Mouse (Mus musculus) layer of hippocampus, postnatal 25 days (tissue): ENCODE results near the gene Cep85l. TPM values are rescaled to one million over a fixed set of nuclear protein-coding genes. Genes with fewer than 3 reads are reported as not detected.

Source experiments
- DNase-seq, 2 experiments: peaks; one replicate each; pipeline ENCODE4 v3.0.0; 2022; ENCODE audit warnings: mixed read lengths in 2 of 2, low spot score in 1 of 2; ENCODE audit errors: extremely low spot score in 1 of 2
- total RNA-seq, 2 experiments: library from RNA; stranded (reverse); gene quantifications; 2 replicates each; pipeline ENCODE4 v1.2.3; 2021

Cep85l gene
- total RNA-seq, 2 experiments from 2014 or later = 20.6 to 24.8 TPM

DNA sequence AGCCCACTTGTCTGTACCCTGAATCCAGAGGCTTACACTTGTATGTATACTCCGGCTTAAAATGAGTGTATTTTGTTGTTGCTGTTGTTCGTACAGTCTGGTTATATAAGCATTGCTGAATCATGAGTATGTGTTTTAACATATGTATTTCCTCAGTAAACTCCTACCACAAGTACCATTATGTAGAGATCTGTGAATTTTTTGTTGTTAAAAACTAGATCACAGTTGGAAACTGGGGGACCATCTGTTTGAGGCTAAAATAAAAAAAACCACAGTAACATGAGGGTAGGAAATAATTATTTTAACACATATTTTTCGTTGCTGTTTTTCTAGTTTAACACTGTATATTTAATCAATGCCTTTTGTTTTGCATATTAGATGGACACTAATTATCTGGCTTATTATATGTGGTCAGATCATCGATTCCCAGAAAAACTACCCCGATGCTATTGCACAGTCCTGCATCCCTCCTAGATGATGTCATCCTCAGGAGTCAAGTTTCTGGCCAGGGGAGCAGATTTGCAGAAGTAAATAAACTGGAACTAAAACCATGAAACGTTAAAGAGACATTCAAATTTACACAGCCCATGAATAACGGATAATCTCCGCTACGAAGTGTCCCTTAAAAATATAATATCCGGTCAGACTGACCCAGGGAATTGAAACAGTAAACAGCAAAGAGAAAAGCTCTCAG lies 18.2 kb upstream of the Cep85l start:
- DNase-seq = no peak

DNA sequence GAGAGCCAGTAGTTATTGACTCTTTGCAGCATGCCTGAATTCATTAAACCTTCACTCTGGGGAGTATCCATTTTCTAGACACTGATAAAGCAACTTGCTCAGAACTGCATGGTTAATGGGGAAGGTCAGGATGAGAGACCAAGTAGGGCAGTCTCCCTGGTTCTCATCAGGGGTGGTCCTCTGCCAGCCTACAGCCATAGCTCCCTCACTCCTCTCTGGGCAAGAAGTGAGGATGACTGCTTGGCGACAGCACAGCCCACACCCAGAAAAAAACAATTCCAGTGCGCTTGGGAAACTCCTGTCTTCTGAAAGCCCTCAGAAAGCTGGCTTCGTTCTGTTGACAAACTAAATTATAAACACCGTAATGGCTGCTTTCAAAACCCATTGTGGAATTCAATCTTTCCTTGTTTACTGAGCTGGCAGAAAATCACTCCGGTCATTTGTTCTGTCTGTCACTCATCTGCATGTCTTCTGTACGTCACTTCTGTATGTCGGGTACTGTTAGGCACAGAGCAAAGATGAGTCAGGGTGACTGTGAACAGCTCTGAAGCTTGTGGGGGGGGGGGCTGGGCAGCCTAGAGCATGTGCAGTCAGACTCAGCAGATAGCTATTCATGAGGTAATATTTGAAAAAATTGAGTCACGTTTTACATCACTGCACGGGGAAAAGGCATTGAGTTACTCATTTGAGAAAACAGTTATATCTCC lies 15.3 kb upstream of the Cep85l start:
- no peak for DNase-seq

DNA sequence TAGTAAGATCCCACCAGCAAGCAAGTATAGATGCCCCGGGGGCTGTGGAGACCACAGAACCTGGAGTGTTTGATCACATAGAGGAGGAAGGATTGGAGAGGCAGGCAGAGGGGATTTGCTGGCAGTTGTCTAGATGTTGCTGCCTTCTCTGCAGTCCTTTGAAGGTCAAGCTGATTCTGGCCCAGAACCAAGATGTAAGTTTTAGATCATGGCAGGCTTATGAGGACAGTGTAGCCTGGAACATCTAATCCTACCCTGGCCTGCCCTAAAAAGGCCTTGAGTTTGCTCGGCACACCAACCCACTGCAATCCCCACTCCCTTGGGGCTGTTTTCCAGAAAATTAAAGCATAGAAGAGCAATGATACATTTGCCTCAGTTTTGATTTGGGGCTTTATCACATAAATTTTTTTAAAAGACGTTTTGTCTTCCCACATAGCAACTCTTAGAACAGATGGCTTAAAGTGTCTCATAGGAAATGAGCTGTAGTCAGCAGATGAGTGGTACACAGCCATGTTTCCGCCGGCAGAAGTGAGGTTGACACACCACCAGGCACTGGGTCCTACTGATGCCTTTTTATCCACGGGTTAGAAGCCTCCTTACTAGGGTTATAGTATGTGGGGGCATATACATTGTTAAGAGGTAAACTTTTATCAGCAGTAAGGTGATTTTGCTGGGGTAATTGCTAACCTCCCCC lies 8.6 kb upstream of the Cep85l start:
- no peak for DNase-seq

DNA sequence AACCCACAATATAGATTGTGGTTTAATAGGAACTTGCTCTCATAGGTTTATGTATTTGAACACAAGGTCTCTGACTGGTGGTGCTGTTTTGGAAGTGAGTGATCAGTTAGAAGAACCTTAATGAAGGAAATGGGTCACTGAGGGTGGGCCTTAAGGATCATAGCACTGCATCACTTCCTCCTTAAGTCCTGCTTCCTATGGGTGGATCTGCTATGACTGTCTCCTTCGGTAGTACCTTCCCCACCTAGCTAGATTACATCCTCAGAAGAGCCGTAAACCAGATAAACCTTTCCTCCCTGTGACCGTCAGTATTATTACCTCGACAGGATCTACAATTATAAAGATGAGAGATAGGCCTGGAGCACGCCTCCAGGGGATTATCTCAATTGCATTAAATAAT lies 5.7 kb upstream of the Cep85l start:
- no peak for DNase-seq

DNA sequence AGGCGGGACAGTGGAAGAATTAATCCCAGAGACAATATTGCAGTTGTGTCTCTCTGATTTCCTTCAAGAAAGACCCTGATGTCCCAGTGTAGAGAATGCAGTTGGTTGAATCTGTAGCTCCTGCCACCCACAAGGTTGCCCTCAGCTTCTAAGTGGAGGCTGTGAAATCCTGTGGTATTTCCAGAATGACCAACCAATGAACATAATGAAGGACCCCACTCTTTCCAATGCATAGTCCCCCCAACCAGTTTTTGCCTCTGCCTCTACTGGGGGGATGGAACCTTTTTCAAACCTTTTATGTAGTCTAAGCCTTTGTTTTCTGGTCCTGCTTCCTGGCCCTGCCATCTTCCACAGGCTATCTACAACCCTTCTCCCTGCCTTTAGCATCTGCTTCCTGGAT lies 5.1 kb upstream of the Cep85l start:
- no peak for DNase-seq

DNA sequence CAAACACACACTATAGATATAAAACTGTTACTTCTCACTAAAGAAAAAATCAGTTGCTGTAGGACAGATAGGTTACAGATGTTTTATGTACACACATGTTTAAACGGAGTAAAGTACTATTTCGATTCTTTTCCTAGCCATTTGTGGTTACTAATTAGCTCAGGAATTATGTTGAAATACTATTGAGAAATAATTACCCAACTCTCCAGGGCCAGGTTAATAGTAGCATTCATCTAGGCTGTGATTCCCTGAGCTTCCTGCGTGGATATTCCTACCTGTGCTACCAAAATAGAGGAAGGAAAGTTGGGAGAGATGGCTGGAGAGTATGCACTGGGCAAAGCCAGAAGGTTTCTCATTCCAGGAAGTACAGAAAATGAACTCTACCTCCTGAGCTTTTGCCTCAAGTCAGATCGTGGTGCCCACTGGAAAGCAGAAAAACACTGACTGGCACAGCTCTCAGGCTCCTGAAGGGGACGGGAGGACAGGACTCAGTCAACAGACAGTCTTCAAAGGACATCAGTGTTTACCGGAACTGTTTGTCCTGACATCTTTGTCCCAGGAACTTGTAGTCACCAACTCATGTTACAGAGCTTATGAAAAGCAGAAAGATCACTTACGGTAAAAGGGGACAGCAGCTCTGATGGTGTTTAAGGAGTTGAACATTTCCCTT lies 3.1 kb upstream of the Cep85l start:
- no peak for DNase-seq

DNA sequence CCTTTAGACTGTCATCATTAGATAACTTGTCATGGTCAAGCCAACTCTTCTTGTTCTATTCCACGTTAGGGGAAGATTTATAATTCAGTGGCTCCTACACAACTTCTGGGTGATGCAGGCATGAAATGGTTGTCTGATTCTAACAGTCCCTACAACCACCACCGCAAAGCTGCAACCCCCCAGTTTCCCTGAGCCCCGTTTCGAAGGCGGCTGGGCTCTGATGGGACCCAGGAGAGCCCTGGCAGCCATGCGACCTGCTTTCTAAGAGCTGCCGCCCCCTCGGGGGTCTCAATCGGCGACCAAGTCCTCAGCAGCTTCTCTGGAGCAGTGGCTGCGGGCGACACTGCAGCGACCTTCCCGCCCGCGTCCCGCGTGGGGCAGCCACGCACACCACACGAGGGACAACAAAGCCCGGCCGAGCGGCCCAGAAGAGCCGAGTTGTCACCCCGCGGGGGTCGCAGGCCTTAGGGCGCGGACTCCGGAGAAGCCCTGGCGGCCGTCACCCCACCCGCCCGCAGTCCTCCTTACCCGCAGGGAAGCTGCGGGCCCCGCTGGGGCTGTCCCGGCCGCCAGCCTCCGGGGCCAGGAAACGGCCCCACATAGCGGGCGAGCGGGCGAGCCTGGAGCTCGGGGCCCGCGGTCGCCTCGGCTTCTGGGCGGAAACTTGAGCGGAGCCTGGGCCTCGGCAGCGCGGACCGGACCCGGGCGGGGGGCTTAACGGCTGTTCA lies 602 bp downstream of the Cep85l start:
- peak; percentile 29 to 52 for DNase-seq

DNA sequence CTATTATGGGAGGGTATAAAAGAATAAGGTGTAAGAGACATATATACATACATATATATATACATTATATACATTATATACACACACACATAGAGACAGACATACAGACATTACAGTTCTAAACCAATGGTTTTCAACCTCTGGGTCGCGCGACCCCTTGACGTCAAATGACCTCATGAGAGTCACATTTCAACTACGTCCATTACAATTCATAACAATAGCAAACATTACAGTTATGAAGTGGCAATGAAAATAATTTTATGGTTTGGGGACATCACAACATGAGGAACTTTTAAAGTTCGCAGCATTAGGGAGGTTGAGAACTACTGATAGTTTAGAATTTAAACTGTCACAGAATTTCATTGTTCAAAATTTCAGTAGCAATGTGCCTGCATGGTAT lies 1.5 kb downstream of the Cep85l start:
- DNase-seq = no peak

DNA sequence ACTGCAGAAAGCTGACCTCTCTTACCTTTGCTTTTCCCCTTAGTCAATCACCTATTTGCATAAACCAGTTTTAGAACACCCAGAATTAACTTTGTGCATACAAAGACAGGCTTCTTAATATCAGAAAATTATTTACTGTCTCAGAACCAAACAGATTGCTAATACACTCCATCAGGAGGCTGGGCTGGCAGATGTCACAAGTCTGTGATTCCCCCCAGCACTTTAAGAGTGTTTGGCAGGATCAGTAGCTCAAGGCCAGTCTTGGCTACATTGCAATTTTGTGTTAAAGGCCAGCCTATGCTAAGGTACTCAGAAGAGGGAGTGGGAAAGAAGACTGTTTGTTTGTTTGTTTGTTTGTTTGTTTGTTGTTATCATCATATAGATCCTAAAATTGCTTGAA lies 2.7 kb downstream of the Cep85l start:
- no peak for DNase-seq

DNA sequence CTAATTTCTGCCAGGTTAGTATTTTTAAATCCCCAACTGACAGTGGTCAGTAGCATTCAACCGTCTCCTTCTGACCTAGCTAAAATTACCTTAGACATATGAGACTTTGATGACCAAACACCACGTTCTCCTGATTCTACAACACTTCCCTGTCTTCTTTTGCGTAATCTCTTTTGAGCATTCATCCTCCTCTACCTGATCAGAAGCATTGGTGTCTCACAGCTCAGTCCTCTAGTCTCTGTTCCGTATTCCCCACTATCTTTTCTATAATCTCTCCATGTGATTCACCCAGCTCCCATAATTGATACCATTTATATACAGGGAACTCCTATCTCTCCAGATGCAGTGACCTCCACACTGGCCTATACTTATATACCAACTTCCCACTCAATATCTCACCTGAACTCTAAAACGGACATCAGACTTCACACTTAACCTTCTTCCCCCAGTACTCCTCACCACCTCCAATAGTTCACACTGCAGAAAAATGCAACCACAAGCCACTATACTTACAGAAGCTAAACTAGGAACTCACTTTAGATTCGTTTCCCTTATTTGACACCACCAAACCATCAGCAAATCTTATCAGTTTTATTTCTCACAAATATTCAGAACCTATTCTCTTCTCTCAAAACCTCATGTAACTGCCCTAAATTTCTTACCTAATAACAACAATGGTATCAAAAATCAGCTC lies 5.7 kb downstream of the Cep85l start:
- DNase-seq = no peak

DNA sequence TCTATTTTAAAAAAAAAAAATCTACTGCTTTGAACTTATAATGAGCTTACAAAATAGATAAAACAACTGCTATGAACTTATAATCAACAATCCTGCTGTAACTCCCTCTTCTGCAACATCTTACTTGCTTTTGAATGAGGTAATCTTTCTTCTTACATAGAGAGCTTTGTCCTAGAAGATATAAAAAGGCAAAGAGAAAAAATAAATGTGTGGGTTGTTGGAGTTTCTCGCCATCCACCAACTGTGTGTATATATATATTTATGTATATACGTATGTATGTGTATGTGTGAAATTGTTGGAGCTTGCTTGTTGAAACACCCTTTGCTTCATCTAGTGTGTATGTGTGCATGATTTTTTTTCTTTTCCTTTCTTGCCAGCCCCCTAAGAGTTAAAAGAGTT lies 12.5 kb downstream of the Cep85l start:
- DNase-seq = no peak

DNA sequence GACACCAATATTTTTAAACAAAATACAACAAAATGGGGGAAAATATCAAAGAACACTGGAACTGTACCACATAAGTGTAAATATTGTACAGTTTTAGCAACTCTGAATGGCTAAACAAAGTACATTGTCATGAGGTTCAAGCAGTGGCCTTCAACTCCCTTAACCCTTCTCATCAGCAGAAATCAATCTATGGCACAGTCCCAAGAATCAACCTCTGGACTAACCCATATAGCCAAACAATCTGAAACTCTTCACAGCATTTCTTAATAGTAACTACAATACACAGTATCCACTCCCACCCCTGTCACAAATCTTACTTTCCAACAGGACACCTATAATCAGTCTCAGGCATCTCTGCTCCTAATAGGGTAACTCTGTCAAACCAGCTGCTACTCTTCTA lies 15.4 kb downstream of the Cep85l start:
- DNase-seq = no peak

DNA sequence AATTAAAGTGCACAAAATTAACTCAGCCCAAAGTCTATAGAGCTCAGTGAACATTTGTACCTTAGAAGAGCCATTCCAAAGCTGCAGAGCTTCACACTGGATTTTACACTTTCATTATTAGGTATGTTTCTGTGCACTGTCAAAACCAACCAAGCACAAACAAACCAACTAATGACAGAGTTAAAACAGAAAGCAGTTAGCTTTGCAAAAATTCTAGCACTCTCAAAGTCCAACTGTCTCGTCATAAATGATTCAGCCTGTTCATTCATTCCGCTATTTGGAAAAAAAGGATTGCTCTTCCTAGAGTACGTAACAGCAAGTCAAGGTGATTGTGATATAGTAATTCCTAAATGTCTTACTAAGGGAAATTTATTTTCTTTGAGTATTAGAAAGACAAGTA lies 20.7 kb downstream of the Cep85l start:
- no peak for DNase-seq

DNA sequence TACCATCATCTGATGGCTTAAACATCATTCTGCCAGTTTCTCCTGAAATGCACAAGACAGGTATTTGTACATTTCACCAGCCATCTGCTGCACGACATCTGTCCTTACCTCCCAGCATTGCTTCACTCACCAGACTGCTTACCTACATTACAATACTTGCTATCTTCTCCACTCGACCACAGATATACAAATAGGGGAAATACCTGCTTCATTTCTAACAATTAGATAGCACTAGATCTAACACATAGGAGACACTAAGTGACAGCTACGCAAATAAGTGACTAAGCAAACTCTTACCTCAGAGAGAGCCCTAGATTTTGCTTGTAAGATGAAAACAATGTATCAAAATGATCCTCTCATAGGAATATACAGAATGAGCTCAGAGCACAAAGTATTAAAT lies 26.1 kb downstream of the Cep85l start:
- no peak for DNase-seq

DNA sequence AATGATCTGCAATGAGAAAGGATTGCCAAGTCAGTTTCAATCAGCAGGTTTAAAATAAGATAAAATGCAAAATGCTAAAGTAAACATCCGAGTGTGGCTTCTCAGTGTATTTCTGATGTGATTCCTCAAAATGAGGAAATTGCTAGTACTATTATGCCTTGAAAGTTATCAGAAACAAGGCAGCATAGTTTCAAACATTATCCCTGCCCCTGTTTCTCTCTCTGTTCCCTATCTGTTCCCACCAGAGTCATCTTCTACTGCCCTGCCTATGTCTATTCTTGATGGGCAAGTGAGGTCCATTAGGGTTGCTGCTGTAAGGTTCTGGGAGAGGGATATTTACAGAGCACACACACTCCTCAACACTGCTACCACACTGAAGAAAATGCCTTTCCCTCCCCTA lies 30.5 kb downstream of the Cep85l start:
- DNase-seq = no peak

DNA sequence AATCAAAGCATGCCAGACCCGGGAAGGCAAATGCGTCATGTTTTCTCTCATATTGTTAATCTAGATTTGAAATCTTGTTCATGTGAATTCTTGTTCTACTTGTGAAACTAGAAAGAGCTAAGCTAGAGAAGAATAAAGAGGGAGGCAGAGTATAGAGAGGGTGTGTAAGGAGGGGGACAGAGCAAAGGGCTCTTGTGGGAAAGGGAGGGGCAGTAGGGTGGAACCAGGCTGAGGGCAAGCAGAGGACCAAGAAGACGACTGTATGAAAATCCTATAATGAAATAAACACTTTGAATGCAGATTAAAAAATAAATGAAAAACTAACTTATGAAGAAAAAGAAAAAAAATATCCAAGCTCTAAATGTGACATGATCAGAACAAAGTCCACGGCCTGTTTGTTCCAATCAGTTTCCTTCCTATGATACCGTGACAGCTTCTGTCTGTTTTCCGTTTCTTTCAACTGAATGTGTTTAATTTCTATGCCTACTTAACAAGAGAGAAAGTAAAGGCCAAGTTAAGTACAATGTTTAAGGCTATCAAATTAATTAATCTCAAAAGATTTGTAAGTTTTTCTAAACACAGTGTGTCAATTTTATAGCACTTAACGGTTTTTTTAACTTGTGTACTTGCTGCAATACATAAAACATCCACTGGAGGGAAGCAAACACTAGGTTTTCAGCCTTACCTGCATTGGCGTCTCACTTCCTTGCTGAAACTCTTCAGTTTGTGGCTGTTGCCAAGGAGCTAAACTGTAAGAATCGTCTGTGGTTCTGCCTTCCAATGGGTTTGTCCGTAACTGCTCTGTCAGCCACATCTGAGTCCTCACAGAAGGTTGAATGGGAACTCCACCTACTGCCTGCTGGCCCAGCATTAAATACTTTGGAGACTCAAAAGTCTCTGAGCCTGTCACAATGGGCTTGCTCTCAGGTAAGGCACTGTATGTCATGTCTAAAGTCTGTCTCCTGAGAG lies 31.7 kb downstream of the Cep85l start:
- peak; percentile 23 to 27 for DNase-seq

DNA sequence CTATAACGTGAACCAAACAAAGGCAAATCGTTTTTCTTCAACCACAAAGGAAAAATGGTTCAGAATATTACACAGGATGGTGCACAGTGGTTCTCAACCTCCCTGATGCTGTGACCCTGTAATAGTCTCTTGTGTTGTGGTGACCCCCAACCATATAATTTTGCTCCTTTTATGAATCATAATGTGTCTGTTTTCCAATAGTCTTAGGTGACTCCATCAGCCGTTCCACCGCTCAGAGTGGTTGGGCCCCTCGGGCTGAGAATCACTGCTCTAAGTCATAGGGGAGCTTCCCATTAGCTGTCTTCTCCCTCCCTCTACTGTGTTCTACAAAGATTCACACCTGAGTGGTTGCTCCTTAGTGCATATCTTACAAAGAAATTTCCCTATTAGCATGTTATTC lies 32.8 kb downstream of the Cep85l start:
- no peak for DNase-seq

DNA sequence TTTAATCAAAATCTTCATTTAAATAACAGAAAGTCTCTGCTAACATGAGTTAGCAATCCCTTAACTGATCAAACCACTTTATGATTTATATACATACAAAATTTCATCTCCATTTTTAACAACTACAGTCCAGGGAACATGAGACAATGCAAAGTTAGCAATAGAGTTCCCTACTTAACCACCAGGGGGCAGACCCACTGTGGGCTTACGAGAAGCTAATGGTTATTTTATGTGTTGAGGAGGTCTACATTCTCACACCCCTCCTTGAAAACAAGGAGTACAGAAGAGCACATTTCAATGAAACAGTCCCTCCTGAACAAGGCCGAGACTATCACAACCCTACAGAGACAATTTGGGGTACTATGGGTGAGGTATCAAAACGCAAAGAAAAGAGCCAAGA lies 33.2 kb downstream of the Cep85l start:
- DNase-seq = peak in 1 of 2 experiments; percentile 60

DNA sequence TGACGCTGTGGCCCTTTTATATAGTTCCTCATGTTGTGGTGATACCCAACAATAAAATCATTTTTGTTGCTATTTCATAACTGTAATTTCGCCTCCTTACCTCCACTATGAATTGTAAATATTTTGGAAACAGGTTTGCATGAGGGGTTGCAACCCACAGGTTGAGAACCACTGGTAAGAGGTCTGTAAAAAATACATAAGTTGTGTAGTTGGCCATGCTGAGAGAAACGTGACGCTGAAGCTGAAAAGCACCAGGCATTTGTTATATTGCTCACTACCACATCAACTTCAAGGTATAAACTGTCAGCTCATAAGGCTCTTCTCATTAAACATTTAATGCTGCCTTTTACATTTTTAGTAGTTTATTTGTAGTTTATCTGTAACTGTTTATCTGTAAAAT lies 34.2 kb downstream of the Cep85l start:
- no peak for DNase-seq
